Mouse (Mus musculus): Measurements from ENCODE around the gene Spn. TPM values are rescaled to one million over a fixed set of nuclear protein-coding genes. Genes with fewer than 3 reads are reported as not detected.
"Not testable (repeated sequence)": the region's sequence is repeated elsewhere in the genome, so short reads cannot be mapped to it uniquely, and the experiment has no call there.

Gene Spn
- polyA plus RNA-seq, 1 experiment from 2014 or later: not detected

DNA sequence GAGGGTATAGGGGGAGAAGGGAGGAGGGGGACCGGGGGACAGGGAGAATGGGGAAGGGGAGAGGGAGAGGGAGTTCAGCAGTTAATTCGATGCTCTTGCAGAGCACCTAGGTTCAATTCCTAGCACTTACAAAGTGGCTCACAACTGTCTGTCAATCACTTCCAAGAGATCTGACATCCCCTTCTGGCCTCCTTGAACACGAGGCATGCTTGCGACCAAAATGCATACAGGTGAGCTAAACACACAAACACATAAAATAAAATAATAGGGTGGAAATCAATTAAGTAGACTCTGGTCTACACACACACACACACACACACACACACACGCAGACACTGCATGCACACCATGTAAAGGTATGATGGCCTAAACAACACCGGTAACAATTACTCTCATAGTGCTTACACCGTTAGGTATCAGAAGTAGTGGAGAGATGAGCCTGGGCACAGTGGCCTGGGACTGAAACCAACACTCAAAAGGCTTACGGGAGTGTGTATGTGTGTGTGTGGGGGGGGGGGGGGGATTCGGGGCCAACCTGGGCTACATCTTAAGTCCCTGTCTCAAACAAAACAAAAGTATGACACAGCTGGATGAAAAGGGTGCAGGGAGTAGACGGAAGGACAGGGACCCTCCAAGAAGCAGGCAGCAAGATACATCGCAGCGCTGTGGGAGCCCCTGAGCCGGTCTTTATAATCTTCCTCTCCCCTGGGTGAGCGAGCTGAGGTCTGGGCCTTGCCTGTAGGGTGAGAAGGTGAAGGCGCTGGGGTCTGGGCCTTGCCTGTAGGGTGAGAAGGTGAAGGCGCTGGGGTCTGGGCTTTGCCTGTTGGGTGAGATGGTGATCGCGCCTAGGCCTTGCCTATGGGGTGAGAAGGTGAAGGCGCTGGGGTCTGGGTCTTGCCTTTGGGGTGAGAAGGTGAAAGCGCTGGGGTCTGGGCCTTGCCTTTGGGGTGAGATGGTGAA lies 47.2 kb downstream of the Spn start:
- Histone ChIP-seq H3K4me2 (ENCODE audit: low read length) (no peak overlapping the region), H3K4me1 (ENCODE audit: control insufficient read depth, insufficient read depth, low read length) (no peaks in the 10 kb centered on the region), H3K27ac (ENCODE audit: low read depth, low read length) (no peak overlapping the region), H3K9me3 (replicated peaks; ENCODE audit: control insufficient read depth, low read length) (no peaks in the 10 kb centered on the region), H3K9ac (ENCODE audit: low read length) (no peak overlapping the region), H3K36me3 (ENCODE audit: control insufficient read depth, insufficient read depth, low read length) (no peaks in the 10 kb centered on the region), H3K4me3 (ENCODE audit: low read depth, low read length) (no peak overlapping the region), H3K27me3 (replicated peaks; ENCODE audit: control insufficient read depth, insufficient read depth, low read length) (no peaks in the 10 kb centered on the region)
- 89% methylated on average over 20 of the region's 20 CpGs for WGBS
- ATAC-seq: no peak
- no peak for DNase-seq (ENCODE audit: low spot score)

DNA sequence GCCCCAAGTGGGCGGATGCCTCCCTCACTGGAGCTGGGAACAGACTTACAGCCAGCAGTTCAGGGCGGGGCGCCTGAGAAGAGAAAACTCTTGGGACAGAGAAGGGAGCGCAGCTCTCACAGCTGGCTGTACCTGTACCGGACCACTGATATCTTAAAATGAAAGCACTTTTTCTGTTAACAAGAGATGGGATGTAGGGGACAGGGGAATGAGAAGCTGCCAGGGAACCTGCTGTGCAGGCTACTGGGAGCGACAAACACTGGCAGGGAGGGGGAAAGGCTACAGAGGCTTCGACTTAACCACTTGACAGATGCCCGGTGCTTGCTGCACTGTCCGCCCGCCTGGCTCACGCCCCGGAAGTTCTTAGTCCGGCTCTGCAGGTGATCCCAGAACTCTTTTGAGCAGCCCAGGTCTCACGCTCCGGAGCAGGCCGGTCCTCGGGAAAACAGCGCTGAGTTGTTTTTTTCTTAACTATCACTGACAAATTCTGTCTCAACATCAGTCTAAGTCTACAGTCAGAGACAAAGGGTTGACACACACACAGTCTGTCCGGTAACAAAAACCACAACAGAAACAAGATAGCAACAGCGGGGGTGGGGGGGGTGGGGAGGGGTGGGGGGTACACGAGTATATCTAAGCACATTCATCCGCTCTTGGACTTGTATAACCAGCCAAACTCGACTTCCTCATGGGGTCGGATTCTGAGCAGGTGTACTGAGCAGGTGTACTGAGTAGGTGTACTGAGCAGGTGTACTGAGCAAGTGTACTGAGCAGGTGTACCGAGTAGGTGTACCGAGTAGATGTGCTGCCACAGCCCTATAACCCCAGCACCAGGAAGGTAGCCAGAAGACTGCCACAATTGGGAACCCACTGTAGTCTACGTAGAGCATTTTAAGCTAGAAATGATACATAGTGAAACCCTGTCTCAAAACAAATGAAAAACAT lies 48.5 kb downstream of the Spn start:
- no peaks in the 10 kb centered on the region for H3K9me3 ChIP-seq (replicated peaks; ENCODE audit: control insufficient read depth, low read length)
- H3K4me2 ChIP-seq (ENCODE audit: low read length): peak overlapping the region; percentile 36
- no peaks in the 10 kb centered on the region for H3K4me1 ChIP-seq (ENCODE audit: control insufficient read depth, insufficient read depth, low read length)
- no peak overlapping the region for H3K27ac ChIP-seq (ENCODE audit: low read depth, low read length)
- ATAC-seq (no peak), DNase-seq (ENCODE audit: low spot score) (no peak)
- no peaks in the 10 kb centered on the region for H3K27me3 ChIP-seq (replicated peaks; ENCODE audit: control insufficient read depth, insufficient read depth, low read length)
- 20% methylated on average over 27 of the region's 27 CpGs for WGBS
- H3K9ac ChIP-seq (ENCODE audit: low read length): no peak overlapping the region
- no peak overlapping the region for H3K4me3 ChIP-seq (ENCODE audit: low read depth, low read length)
- H3K36me3 ChIP-seq (ENCODE audit: control insufficient read depth, insufficient read depth, low read length): no peaks in the 10 kb centered on the region

DNA sequence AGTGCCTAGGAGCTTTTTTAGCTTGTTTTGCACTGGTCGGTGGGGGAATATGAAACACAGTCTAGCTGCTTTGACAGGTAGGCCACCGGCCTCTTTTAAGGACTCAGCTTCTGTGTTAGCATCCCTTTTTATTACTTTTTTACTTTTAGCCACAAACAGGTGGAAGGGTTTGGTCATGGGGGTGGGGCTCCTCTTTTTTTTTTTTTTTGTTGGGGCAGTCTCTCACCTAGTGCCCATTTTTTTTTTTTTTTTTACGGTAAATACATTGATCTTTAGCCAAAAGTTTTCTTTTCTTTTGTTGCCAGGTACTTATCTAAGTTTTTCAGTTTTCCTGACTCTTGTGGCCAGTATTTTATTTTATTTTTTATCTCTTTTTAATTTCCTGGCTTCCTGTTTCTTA lies 49.5 kb downstream of the Spn start:
- H3K27ac ChIP-seq (ENCODE audit: low read depth, low read length): no peak overlapping the region
- H3K36me3 ChIP-seq (ENCODE audit: control insufficient read depth, insufficient read depth, low read length): no peaks in the 10 kb centered on the region
- no peak overlapping the region for H3K9ac ChIP-seq (ENCODE audit: low read length)
- DNase-seq (ENCODE audit: low spot score) (no peak), ATAC-seq (no peak)
- no peaks in the 10 kb centered on the region for H3K9me3 ChIP-seq (replicated peaks; ENCODE audit: control insufficient read depth, low read length)
- 90% methylated on average over 3 of the region's 3 CpGs for WGBS
- H3K27me3 ChIP-seq (replicated peaks; ENCODE audit: control insufficient read depth, insufficient read depth, low read length): no peaks in the 10 kb centered on the region
- no peak overlapping the region for H3K4me2 ChIP-seq (ENCODE audit: low read length)
- H3K4me1 ChIP-seq (ENCODE audit: control insufficient read depth, insufficient read depth, low read length): no peaks in the 10 kb centered on the region
- H3K4me3 ChIP-seq (ENCODE audit: low read depth, low read length): no peak overlapping the region

DNA sequence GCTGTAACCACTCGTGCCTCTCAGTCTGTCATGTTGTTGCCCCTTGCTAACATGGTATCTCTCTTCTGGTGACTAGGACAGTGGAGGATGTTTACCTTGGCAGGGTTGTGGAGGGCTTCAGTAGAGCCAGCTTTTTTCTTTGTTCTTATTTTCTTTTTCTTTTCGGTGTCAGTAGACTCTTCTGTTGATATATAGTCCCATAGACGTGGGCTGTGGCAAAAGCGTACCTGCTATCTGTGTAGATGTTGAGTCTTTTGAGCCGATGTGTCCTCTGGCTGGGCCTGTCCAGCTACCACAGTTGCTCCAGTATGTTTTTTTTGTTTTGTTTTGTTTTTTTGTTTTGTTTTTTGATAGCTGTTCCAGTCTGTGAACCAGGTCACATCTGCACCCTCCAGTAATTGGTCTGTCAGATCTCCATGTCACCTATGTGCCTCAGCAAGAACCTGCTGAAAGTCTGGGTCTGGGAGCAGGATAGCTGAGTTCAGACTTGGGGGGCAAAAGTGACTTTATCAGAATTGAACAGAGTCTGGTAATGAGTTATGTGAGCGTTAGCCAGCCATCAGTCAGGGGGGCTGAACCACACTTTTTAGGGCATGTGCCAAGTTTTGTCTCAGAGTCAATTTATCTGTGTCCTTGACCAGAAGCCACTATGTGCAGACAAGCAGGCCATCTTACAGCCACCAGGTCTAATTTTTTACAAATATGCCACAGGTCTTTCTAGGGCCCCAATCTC lies 50.2 kb downstream of the Spn start, which contains the start of gene Zg16:
Gene Zg16, minus strand, starts transcription at position 51 of the 733 bp plus-strand sequence.
- not testable (repeated sequence) for H3K4me3 ChIP-seq (ENCODE audit: low read depth, low read length); DNase-seq (ENCODE audit: low spot score); H3K4me1 ChIP-seq (ENCODE audit: control insufficient read depth, insufficient read depth, low read length); ATAC-seq; H3K9ac ChIP-seq (ENCODE audit: low read length); H3K27ac ChIP-seq (ENCODE audit: low read depth, low read length); H3K4me2 ChIP-seq (ENCODE audit: low read length); H3K27me3 ChIP-seq (replicated peaks; ENCODE audit: control insufficient read depth, insufficient read depth, low read length); H3K9me3 ChIP-seq (replicated peaks; ENCODE audit: control insufficient read depth, low read length); H3K36me3 ChIP-seq (ENCODE audit: control insufficient read depth, insufficient read depth, low read length)
- 81% methylated on average over 6 of the region's 6 CpGs for WGBS

DNA sequence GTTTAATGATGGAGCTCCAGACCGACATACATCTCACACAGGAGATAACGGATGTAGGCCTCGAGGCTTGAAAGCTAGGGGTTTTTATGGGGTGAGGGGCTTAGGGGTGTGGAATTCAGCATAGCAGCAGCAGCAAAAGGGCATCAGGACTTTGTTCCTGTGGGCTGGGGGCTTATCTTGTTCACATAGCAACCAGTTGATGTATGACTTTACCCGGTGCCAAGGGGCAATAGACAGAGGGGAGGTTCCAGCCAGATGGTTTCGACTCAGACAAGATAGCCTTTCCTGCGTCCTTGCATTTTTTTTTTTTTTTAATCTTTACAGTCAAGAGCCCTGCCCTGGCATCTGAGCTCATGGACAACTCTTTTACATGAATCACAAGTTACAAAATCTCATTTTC lies 51.9 kb downstream of the Spn start:
- not testable (repeated sequence) for ATAC-seq; H3K36me3 ChIP-seq (ENCODE audit: control insufficient read depth, insufficient read depth, low read length); H3K4me2 ChIP-seq (ENCODE audit: low read length); H3K9me3 ChIP-seq (replicated peaks; ENCODE audit: control insufficient read depth, low read length); DNase-seq (ENCODE audit: low spot score); H3K4me1 ChIP-seq (ENCODE audit: control insufficient read depth, insufficient read depth, low read length); H3K9ac ChIP-seq (ENCODE audit: low read length); H3K27me3 ChIP-seq (replicated peaks; ENCODE audit: control insufficient read depth, insufficient read depth, low read length); H3K4me3 ChIP-seq (ENCODE audit: low read depth, low read length); H3K27ac ChIP-seq (ENCODE audit: low read depth, low read length)
- 80% methylated on average over 6 of the region's 6 CpGs for WGBS

DNA sequence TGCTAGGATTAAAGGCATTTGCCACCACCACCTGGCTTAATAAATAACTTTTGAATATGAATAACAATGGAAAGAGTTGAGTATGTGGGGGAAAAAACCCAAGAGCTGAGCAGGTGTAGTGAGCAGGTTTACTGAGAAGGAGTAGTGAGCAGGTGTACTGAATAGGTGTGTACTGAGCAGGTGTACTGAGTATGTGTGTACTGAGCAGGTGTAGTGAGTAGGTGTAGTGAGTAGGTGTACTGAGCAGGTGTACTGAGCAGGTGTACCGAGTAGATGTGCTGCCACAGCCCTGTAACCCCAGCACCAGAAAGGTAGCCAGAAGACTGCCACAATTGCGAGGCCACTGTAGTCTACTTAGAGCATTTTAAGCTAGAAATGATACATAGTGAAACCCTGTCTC lies 52.8 kb downstream of the Spn start:
- Histone ChIP-seq H3K36me3 (ENCODE audit: control insufficient read depth, insufficient read depth, low read length) (no peaks in the 10 kb centered on the region), H3K27me3 (replicated peaks; ENCODE audit: control insufficient read depth, insufficient read depth, low read length) (no peaks in the 10 kb centered on the region), H3K4me3 (ENCODE audit: low read depth, low read length) (no peak overlapping the region), H3K9me3 (replicated peaks; ENCODE audit: control insufficient read depth, low read length) (no peaks in the 10 kb centered on the region), H3K4me2 (ENCODE audit: low read length) (no peak overlapping the region), H3K27ac (ENCODE audit: low read depth, low read length) (no peak overlapping the region), H3K9ac (ENCODE audit: low read length) (no peak overlapping the region), H3K4me1 (ENCODE audit: control insufficient read depth, insufficient read depth, low read length) (no peaks in the 10 kb centered on the region)
- WGBS: 78% methylated on average over 2 of the region's 2 CpGs
- DNase-seq (ENCODE audit: low spot score) (no peak), ATAC-seq (no peak)

DNA sequence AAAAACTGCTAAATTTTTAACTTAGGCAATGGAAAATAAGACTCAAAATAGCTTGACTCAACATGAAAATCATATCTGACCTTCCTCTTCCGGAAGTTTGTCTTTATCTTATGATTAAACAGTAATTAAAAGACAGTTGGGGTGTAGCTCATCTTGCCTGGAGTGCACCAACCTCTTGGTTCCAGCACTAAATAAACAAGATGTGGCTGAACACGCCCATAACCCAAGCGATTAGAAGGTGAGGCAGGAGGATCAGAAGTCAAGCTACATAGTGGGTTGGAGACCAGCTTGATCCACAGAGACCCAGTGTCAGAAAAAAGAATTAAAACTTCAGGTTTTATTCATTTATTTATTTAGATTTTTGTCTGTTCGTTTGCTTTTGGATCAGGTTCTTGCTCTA lies 53.9 kb downstream of the Spn start:
- WGBS: 85% methylated on average over 4 of the region's 4 CpGs
- H3K9ac ChIP-seq (ENCODE audit: low read length): no peak overlapping the region
- no peak overlapping the region for H3K27ac ChIP-seq (ENCODE audit: low read depth, low read length)
- no peaks in the 10 kb centered on the region for H3K4me1 ChIP-seq (ENCODE audit: control insufficient read depth, insufficient read depth, low read length)
- H3K36me3 ChIP-seq (ENCODE audit: control insufficient read depth, insufficient read depth, low read length): no peaks in the 10 kb centered on the region
- no peaks in the 10 kb centered on the region for H3K9me3 ChIP-seq (replicated peaks; ENCODE audit: control insufficient read depth, low read length)
- ATAC-seq (no peak), DNase-seq (ENCODE audit: low spot score) (no peak)
- no peak overlapping the region for H3K4me2 ChIP-seq (ENCODE audit: low read length)
- no peak overlapping the region for H3K4me3 ChIP-seq (ENCODE audit: low read depth, low read length)
- no peaks in the 10 kb centered on the region for H3K27me3 ChIP-seq (replicated peaks; ENCODE audit: control insufficient read depth, insufficient read depth, low read length)

DNA sequence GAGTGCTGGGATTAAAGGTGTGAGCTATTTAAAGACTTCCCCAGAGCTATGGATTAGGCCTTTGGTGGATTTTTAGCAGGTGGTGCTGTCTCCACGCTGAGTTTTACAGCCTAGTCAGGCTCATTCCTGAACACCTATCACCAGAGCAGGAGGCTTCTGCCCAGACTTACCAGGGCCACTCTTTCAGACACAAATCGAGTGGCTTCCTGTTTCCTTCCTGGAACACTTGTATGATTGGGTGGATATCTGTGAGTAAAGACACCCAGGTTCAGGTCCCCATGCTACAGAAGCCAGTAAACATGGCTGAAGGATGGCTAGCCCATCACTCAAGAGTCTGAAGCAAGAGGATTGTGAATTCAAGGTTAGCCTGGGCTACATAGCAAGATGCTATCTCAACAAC lies 54.6 kb downstream of the Spn start:
- H3K27ac ChIP-seq (ENCODE audit: low read depth, low read length): no peak overlapping the region
- 60% methylated on average over 2 of the region's 2 CpGs for WGBS
- no peaks in the 10 kb centered on the region for H3K36me3 ChIP-seq (ENCODE audit: control insufficient read depth, insufficient read depth, low read length)
- DNase-seq (ENCODE audit: low spot score) (no peak), ATAC-seq (no peak)
- H3K27me3 ChIP-seq (replicated peaks; ENCODE audit: control insufficient read depth, insufficient read depth, low read length): no peaks in the 10 kb centered on the region
- no peak overlapping the region for H3K4me2 ChIP-seq (ENCODE audit: low read length)
- H3K9me3 ChIP-seq (replicated peaks; ENCODE audit: control insufficient read depth, low read length): no peaks in the 10 kb centered on the region
- H3K4me3 ChIP-seq (ENCODE audit: low read depth, low read length): no peak overlapping the region
- H3K9ac ChIP-seq (ENCODE audit: low read length): no peak overlapping the region
- H3K4me1 ChIP-seq (ENCODE audit: control insufficient read depth, insufficient read depth, low read length): no peaks in the 10 kb centered on the region
